Mouse (Mus musculus) inflammation-experienced regulatory T-cells, adult 6 months (primary cell): ENCODE results near the gene Adgb. TPM values are rescaled to one million over a fixed set of nuclear protein-coding genes. Genes with fewer than 3 reads are reported as not detected.
A peak's percentile ranks its signal among the peaks of the same experiment; 100 is the strongest.
"Not testable (repeated sequence)": the region's sequence is repeated elsewhere in the genome, so short reads cannot be mapped to it uniquely, and the experiment has no call there.

ENCODE experiments used
- ATAC-seq: one replicate; pipeline ENCODE4 v1.8.0; 2017
- polyA plus RNA-seq, 3 experiments: library from polyadenylated mRNA; unstranded; fragments of 100-300 nt; shearing (Covaris generic); gene quantifications; one replicate each; pipeline ENCODE4 v1.2.1; 2017

The Adgb gene
- polyA plus RNA-seq = not detected

DNA sequence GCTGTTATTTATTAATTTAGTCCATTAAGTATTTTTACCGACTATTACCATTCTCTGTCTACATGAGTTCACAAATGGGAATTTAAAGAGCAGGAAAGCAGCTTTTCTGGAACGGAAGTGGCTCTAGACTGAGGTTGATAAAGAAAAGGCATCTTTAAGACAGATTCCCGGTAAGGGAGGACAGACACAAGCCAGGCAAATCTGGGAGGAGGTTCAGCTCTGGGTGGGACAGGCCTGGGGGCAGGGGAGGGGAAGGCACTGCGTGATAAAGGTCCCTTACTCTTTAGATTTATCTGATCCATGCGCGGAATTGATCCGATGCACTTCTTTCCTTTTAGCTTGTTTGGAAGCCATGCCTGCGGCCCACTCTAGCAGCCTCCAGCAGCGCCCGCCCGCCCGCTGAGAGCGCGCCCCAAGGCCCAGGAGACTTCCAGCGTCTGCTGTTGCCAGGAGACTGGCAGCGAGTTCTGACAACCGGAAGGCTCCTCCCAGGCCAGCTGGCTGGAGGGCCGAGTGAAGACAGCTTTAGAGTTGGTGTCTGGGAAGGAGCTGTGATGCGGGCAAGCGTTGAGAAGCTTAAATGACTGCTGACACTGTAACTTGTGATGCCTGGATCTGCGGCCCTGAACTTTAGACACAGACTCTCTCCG, at the start of gene Adgb:
TSS of gene Adgb (minus strand) at position 366 of the 650 bp plus-strand sequence.
- no peak for ATAC-seq

DNA sequence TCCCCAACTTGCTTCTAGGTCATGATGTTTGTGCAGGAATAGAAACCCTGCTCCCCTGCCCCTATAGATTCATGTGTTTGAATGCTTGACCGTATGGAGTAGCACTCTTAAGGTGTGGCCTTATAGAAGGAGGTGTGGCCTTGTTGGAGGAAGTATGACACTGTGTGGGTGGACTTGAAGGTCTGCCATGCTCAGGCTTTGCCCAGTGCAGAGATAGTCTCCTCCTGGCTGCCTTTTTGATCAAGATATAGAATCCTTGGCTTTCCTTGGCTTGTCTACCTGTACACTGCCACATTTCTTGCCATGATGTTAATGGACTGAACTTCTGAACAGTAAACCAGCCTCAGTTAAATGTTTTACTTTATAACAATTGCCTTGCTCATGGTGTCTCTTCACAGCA, 8.0 kb upstream of the Adgb start:
- no peak for ATAC-seq

DNA sequence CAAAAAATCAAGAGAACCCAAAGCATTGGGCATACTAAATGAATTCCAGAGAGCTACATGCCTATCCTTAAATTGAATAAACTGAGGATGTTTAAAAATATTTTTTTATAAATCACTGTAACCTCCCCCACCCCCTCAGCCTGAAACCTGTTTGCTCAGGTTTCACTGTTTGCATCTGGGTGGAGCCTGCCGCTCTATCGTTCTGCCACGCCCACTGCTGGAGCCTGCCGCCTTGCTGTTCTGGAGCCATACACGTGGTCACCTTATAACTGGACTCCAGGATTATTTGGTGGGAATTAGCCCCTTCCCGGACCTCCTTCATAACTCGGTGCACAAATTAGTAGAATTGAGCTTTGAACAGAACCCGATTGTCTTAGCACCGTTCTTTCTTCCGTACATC, 5.3 kb upstream of the Adgb start:
- ATAC-seq = not testable (repeated sequence)

GRCm38 (mm10) chr10:10476956-10477355, 4.8 kb upstream of the Adgb start:
- no peak for ATAC-seq

DNA sequence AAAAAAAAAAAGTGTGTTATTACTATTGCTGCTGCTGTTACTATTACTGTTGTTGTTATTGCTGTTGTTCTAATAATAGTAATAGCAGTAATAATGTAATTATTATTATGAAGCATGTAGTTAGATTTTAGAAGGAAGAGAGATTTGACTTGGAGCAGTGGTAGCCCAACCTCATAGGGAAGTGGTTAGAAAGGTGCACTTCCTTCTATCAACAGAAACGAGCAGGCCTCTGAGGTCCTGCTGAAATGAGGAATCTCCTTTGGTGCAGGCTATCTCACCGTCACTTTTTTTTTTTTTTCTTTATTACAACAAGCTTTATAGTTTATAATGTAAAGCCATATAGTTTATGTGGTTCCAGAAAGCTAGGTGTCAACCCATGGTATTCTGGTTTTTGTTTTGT, 4.4 kb upstream of the Adgb start:
- ATAC-seq = no peak

DNA sequence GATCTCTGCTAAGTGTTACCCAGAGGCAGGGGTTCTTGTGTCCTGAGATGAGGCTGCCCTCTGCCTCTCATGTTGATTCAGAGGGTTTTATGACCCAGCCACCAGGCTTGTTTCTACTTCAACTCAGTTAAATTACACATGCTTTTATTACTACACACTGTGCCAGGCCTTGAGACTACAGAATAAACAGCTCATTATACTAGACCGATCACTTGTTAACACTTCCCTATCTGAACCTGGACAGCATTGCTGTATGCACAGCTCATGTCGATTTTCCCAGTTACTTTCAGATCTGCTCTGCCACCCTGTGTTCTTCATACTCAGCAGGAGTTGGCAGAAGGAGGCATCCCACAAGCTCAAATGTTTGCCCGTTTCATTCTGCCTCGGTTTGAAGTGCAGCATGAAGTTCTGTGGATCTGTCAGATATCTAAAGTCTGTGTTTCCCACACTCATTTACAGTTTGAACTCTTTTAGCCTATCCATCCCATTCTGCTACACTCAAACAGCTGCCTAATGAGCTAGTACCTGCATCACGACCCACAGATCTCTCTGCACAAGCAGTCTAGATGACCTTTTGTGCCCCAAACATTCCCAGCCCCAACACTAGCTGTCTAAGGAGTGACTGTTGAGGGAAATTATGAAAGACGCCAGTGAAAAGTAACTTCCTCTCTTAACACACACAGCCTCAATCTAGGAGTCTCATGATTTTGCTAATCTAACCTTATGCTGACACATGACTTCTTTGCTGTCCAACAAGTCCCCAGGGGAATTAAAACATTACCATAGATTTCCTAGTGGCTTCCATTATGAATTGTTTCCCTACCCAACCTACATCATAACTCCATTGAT, 3.2 kb downstream of the Adgb start:
- ATAC-seq = no peak

DNA sequence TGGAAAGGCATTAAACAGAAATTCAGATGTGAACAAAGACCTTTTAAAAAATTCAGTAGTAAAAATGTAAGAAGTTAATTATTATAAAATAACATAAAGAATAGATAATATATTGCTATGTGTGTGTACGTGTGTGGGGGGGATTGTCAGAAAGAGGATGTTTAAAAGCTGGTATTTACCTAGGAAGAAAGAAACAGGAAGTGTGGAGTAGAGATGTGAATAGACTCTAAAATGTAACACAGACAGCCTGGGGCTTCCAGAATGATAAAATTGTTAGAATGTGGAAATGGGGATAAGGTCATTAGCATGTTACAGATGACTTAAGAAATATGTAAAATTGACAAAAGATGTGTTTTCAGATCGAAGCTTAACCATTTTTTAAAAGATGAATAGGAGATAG, 12.0 kb downstream of the Adgb start:
- no peak for ATAC-seq

GRCm38 (mm10) chr10:10456991-10457390, 15.1 kb downstream of the Adgb start:
- no peak for ATAC-seq

GRCm38 (mm10) chr10:10449067-10449466, 23.1 kb downstream of the Adgb start:
- ATAC-seq = no peak

DNA sequence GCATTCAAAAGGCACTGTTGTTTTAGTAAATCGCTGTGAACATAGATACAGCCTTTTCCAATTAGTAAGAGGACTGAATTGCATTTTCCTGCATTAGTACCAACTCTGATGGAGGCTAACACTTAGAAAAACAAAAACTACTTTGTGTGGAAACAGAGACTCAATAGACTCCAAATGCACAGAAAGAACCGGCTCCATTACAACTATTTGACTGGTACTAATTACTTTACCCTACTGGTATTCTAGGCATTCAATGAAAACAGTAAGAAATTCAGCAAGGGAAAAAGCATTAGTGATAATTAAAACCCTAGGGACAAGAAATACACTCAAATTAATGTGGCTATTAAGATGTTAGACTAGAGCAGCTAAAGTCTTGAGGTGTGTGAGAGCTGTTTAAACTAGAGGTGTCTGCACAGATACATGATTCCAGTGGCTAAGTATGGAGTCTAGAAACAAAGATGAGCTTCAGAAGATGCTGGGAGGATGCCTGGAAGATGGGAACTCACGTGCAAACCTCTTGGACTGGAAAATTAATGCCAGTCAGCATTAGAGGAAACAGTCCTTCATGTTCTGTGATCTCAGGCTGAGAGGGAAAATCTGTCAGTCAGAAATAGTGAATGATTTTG, 27.2 kb downstream of the Adgb start:
- no peak for ATAC-seq

DNA sequence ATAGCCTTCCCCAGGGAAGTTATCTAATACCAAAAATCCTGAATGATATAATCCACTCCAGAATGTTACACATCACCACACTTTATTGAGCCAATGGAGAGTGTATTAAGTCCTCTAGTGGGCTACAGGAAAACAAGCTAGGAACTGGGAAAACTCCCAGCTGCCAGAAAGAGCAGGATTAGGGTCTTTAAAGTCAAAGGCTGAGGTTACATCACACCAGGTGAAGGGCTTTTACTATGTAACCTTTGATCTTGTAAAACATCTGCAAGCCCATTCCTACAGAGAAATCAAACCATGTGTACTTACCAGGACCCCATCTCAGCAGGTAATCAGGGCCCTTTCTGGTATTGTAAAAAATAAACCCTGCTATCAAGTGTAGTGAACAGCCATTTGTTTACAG, 28.6 kb downstream of the Adgb start:
- no peak for ATAC-seq

GRCm38 (mm10) chr10:10435014-10435413, 37.1 kb downstream of the Adgb start:
- ATAC-seq = no peak

DNA sequence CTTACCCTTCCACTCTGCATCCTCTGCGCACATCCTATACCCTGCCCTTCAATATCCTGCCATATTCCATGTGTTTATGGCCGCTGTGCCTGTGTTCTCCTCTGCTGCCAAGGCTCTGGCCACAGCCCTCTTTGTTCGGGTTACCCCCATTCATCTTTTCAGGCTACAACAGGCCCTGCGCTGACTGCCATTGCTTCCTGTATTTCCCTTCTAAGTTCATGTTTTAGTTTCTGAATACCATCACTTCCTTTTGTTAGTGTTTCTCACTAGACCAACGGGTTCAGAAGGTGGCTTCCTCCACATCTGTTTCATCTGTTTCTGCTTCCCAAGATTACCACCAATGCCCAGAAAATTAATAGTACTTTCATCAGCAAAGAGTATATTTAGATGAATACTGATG, 42.5 kb downstream of the Adgb start:
- ATAC-seq = no peak

DNA sequence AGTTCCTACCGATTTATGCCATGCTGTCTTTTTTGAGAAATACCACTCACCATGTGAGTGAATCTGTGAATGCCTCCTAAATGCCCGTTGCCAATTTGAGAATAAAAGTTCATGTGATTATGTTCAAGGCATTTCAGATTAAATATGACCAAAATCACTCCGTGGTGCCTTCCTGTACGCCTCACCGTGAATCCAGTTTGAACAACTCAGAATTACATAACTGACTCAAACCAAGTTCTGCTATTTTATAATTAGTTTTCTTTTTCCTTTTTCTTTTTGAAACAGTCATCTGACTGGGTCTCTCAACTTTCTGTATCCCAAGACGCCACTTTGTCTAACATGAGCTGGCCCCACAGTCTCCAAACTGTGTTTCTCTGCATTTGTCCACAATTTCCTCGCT, 43.1 kb downstream of the Adgb start:
- ATAC-seq = no peak

GRCm38 (mm10) chr10:10424383-10424782, 47.7 kb downstream of the Adgb start:
- ATAC-seq = no peak

DNA sequence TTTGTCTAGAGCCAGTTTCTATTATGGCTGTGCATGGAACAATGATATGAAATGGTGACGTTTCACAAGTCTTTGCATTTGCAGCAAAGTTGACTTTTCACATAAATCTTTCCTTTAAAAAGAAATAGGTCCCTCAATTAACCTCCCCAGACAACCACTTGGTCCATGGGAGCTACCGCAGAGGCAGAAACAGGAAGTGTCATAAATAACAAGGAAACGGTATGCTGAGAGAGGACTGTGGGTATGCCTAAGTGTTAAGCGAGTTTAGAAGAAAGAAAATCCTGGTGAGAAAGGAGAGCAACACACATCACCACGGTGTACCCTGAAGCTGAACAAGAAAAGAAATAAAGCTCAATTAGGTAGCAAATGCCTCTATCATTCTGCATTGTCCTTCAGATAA, 61.1 kb downstream of the Adgb start:
- ATAC-seq = no peak

GRCm38 (mm10) chr10:10408166-10408565, 64.0 kb downstream of the Adgb start:
- no peak for ATAC-seq

GRCm38 (mm10) chr10:10395784-10396481, 76.2 kb downstream of the Adgb start:
- peak; percentile 54 for ATAC-seq

- ATAC-seq = no peak
Measured at GRCm38 (mm10) chr10:10374629-10375028, 97.5 kb downstream of the Adgb start.

DNA sequence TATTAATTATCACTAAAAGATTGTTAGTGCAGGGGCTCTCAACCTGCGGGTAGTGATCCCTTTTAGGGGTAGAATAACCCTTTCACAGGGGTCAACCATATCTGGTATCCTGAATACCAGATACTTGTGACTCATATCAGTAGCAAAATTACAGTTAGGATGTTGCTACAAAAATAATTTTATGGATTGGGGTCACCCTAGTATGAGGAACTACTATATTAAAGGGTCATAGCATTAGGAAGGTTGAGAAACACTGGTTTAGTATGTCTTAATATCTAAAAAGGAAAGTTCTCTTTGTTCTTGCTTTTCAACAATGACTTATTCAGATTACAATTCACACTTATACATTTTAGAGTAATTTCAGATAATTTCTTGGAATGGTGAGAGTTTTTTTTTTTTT, 108.1 kb downstream of the Adgb start:
- ATAC-seq = no peak

DNA sequence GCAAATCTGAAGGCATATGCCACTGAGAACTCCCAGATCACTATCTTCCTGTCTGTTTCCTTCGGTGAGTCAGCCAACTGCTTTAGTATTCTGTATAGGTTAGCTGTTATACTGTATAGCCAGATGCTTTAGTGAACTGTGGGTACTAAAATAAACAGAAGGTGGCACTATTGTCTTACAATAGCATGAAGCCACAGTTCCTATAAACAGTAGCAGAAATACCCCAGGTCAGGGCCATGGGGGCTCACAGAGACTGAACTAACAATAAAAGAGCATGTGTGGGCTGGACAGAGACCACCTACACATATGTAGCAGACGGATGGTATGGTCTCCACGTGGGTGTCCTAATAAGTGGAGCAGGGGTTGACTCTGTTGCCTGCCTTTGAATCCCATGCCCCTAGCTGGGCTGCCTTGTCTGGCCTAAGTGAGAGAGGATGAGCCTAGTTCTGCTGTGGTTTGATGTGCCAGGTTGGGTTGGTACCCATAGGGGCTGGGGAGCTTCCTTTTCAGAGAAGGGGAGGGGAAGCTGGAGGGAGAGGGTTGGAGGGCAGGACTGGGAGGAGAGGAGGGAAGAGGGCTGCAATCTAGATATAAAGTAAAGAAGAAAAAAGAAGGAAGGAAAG, 116.4 kb downstream of the Adgb start:
- peak; percentile 50 for ATAC-seq

DNA sequence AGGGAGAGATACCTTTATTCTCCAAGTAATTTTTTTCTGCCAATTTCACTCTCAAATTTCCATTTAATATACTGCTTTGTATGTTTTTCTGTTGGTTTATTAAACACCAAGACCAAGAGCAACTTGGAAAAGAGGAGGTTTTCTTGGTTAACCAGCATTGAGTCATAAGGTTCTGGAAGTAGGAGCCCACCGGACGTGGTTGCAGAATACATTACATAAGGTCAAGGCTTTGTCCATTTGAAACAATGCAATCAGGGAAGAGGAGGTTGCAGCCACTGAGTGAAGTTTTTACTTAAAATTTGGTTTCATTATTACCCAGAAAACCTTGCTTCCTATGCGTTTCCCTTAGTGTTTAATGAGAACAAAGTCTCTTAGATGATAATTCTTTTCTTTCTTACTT, 119.9 kb downstream of the Adgb start:
- ATAC-seq = no peak

- no peak for ATAC-seq
Measured at GRCm38 (mm10) chr10:10350550-10350949, 121.6 kb downstream of the Adgb start.
